Mouse (Mus musculus): ENCODE results near the gene Gm28363. TPM values are rescaled to one million over a fixed set of nuclear protein-coding genes. Genes with fewer than 3 reads are reported as not detected.
"Not testable (repeated sequence)": the region's sequence is repeated elsewhere in the genome, so short reads cannot be mapped to it uniquely, and the experiment has no call there.

The Gm28363 gene
- not detected in 2 replicates for polyA plus RNA-seq (2014; fragmentation: Nextera tagmentation; extraction: Ambion mirVana)

DNA sequence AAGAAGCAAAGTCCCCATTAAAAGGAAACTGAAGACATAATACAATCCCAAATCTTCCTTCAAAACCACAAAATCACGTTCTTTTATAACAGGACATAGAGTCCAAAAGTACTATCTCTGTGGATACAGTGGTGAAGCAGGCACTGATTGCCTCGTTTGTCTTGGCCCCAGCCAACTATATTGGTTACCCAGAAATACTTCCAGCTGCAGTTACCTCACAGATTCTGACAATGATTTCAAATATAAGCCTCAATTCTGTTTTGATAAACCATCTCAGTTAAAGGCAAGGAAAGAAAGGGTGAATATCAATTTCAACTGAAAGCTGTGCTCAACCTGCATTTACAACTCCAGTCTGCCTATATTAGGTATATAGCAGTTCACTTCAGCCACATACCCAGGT, at the start of gene Gm28363:
Gene Gm28363 (plus strand): TSS at position 301 of the 400 bp plus-strand sequence.
- H3K27ac ChIP-seq (ENCODE audit: low read depth, low read length); H3K36me3 ChIP-seq (ENCODE audit: control insufficient read depth, insufficient read depth, low read length); H3K9me3 ChIP-seq (ENCODE audit: control insufficient read depth, low read length); H3K4me1 ChIP-seq (ENCODE audit: control insufficient read depth, insufficient read depth, low read length); H3K4me2 ChIP-seq (ENCODE audit: low read depth, low read length); H3K4me3 ChIP-seq (ENCODE audit: low read depth, low read length); H3K9ac ChIP-seq (replicated peaks; ENCODE audit: low read depth, low read length); ATAC-seq (ENCODE audit: low read depth); H3K27me3 ChIP-seq (ENCODE audit: control insufficient read depth, insufficient read depth, low read length): not testable (repeated sequence)
- WGBS, result 72% methylated on average over 2 of the region's 2 CpGs

DNA sequence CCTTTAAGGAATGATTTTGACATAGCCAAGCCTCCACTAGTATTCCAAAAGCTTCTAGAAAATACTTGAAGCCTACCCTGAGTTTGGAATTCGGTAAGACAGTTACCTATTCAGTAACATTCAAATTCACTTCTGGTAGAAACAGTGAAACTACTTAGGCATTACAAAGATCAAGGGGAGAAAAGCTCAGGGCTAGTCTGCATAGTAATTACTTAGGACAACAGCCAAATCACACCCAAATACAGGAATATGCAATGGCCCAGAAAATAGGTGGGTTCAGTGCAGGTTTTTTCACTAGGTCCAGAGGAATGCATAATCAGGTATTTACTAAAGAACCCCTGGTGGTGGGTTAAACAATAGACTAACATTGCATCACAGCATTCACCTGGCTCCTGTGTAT, 46.7 kb upstream of the Gm28363 start:
- H3K27me3 ChIP-seq (ENCODE audit: control insufficient read depth, insufficient read depth, low read length); H3K4me3 ChIP-seq (ENCODE audit: low read depth, low read length); H3K27ac ChIP-seq (ENCODE audit: low read depth, low read length); H3K9me3 ChIP-seq (ENCODE audit: control insufficient read depth, low read length); ATAC-seq (ENCODE audit: low read depth); H3K4me1 ChIP-seq (ENCODE audit: control insufficient read depth, insufficient read depth, low read length); H3K36me3 ChIP-seq (ENCODE audit: control insufficient read depth, insufficient read depth, low read length); H3K9ac ChIP-seq (replicated peaks; ENCODE audit: low read depth, low read length); H3K4me2 ChIP-seq (ENCODE audit: low read depth, low read length): not testable (repeated sequence)
- 80% methylated on average over 1 of the region's 1 CpGs for WGBS

Other genes with a start within 250 kb of the Gm28363 start
- gene B020011L13Rik, start 84.0 kb downstream of the Gm28363 start, polyA plus RNA-seq (2014; fragmentation: Nextera tagmentation; extraction: Ambion mirVana), result not detected in 2 replicates
- gene Gm28360, start 132.9 kb downstream of the Gm28363 start, polyA plus RNA-seq (2014; fragmentation: Nextera tagmentation; extraction: Ambion mirVana), result not detected in 2 replicates
- not detected in 2 replicates for gene Gm28168, start 230.9 kb downstream of the Gm28363 start, polyA plus RNA-seq (2014; fragmentation: Nextera tagmentation; extraction: Ambion mirVana)